Mouse (Mus musculus): ENCODE measurements at regions not wholly inside any gene's neighbourhood (a gene's known extent, or its start where the extent isn't known, plus 50 kb on each side); places are given as distances from the start of the nearest gene placed in this dataset.
"Not testable (repeated sequence)": the region's sequence is repeated elsewhere in the genome, so short reads cannot be mapped to it uniquely, and the experiment has no call there.

GRCm38 (mm10) chr16:86242766-86243510 lies 341.3 kb upstream of the Adamts5 start:
- no peak for ATAC-seq
- no peak overlapping the region for H3K4me2 ChIP-seq (ENCODE audit: low read depth, low read length)
- no peaks in the 10 kb centered on the region for H3K9me3 ChIP-seq (ENCODE audit: low read length)
- H3K36me3 ChIP-seq (replicated peaks; ENCODE audit: insufficient read depth, low read length), result no peaks in the 10 kb centered on the region
- H3K4me1 ChIP-seq (ENCODE audit: insufficient read depth), result no peaks in the 10 kb centered on the region
- no peak overlapping the region for H3K27ac ChIP-seq (ENCODE audit: low read depth)
- no peak overlapping the region for H3K9ac ChIP-seq (replicated peaks)
- H3K4me3 ChIP-seq (ENCODE audit: low read depth, low read length), result no peak overlapping the region
- 67% methylated on average over 3 of the region's 3 CpGs for WGBS (ENCODE audit: insufficient replicate concordance)
- no peak for TF ChIP-seq EP300 (IDR thresholded peaks at IDR 0.05; ENCODE audit: low read depth)
- no peak for TF ChIP-seq CTCF (IDR thresholded peaks at IDR 0.05; ENCODE audit: low read depth)
- DNase-seq, result no peak
- H3K27me3 ChIP-seq (ENCODE audit: insufficient read depth, low read length), result no peaks in the 10 kb centered on the region

DNA sequence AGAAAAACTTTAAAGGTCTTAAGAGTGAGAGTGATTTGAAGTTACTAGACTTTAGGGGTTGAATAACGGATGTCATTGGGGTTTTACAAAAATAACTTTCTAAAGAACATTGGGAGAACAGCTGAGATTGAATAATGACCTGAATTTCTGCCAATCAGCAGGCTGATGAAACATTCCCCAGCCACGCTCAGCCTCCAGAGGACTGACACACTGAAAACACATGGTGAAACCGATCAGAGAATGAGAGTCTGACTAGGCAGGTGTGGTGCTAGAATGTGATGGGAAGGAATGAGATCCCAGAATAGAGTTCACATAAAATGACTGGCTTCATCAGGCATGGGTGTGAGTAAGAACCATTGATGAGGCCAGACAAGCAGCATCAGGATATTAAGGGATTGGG lies 321.4 kb upstream of the Adamts5 start:
- TF ChIP-seq CTCF (IDR thresholded peaks at IDR 0.05; ENCODE audit: low read depth) (no peak), EP300 (IDR thresholded peaks at IDR 0.05; ENCODE audit: low read depth) (no peak)
- ATAC-seq (no peak), DNase-seq (no peak)
- no peak overlapping the region for H3K4me3 ChIP-seq (ENCODE audit: low read depth, low read length)
- H3K36me3 ChIP-seq (replicated peaks; ENCODE audit: insufficient read depth, low read length), result no peaks in the 10 kb centered on the region
- H3K4me1 ChIP-seq (ENCODE audit: insufficient read depth), result no peaks in the 10 kb centered on the region
- 76% methylated on average over 3 of the region's 3 CpGs for WGBS (ENCODE audit: insufficient replicate concordance)
- no peak overlapping the region for H3K4me2 ChIP-seq (ENCODE audit: low read depth, low read length)
- no peaks in the 10 kb centered on the region for H3K27me3 ChIP-seq (ENCODE audit: insufficient read depth, low read length)
- no peaks in the 10 kb centered on the region for H3K9me3 ChIP-seq (ENCODE audit: low read length)
- H3K27ac ChIP-seq (ENCODE audit: low read depth), result no peak overlapping the region
- H3K9ac ChIP-seq (replicated peaks), result no peak overlapping the region

DNA sequence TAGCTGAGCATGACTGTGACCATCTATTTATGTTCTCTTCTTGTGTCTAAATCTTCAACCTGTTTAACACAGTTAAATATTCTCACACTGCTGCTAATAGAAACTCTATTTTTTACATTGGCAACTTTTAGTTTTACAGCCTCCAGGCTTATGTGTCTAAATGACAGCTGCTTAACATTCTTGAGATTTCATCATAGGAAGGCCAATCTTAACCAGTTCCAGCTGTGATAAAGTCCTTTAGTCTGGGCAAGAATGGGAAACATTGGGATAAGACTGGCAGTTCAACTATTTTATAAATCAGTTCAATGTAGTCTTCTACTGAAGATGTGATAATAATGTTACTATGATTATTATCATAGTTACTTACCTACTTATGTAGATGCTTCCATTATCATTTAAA lies 308.9 kb upstream of the Adamts5 start:
- Histone ChIP-seq H3K9ac (replicated peaks) (no peak overlapping the region), H3K36me3 (replicated peaks; ENCODE audit: insufficient read depth, low read length) (no peaks in the 10 kb centered on the region), H3K27ac (ENCODE audit: low read depth) (no peak overlapping the region), H3K9me3 (ENCODE audit: low read length) (no peaks in the 10 kb centered on the region), H3K4me1 (ENCODE audit: insufficient read depth) (no peaks in the 10 kb centered on the region), H3K27me3 (ENCODE audit: insufficient read depth, low read length) (no peaks in the 10 kb centered on the region), H3K4me3 (ENCODE audit: low read depth, low read length) (no peak overlapping the region), H3K4me2 (ENCODE audit: low read depth, low read length) (no peak overlapping the region)
- DNase-seq (no peak), ATAC-seq (no peak)
- TF ChIP-seq EP300 (IDR thresholded peaks at IDR 0.05; ENCODE audit: low read depth) (no peak), CTCF (IDR thresholded peaks at IDR 0.05; ENCODE audit: low read depth) (no peak)

GRCm38 (mm10) chr16:86209319-86209718 lies 307.7 kb upstream of the Adamts5 start:
- Histone ChIP-seq H3K36me3 (replicated peaks; ENCODE audit: insufficient read depth, low read length) (no peaks in the 10 kb centered on the region), H3K27ac (ENCODE audit: low read depth) (no peak overlapping the region), H3K4me3 (ENCODE audit: low read depth, low read length) (no peak overlapping the region), H3K9me3 (ENCODE audit: low read length) (no peaks in the 10 kb centered on the region), H3K4me2 (ENCODE audit: low read depth, low read length) (no peak overlapping the region), H3K4me1 (ENCODE audit: insufficient read depth) (no peaks in the 10 kb centered on the region), H3K9ac (replicated peaks) (no peak overlapping the region), H3K27me3 (ENCODE audit: insufficient read depth, low read length) (no peaks in the 10 kb centered on the region)
- TF ChIP-seq EP300 (IDR thresholded peaks at IDR 0.05; ENCODE audit: low read depth) (no peak), CTCF (IDR thresholded peaks at IDR 0.05; ENCODE audit: low read depth) (no peak)
- no peak for DNase-seq
- no peak for ATAC-seq

DNA sequence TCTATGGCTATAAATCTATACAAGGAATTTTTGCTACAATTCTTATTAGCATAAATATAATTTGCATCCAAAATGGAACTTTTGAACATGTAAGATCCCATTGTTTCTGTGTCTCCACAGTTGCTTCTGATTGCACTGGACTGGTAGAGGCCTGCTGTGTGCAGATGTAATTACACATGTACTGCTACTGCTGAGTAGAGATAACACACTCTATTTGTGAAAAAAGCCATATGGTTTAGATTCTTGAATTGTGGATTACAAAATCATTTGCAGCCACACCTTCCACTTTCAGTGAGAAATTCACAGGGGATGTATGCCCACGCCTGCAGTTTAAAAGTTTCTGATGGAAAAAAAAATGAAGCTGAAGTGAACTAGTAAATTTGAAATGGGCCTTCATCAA lies 288.2 kb upstream of the Adamts5 start:
- Histone ChIP-seq H3K4me3 (ENCODE audit: low read depth, low read length) (no peak overlapping the region), H3K4me1 (ENCODE audit: insufficient read depth) (no peaks in the 10 kb centered on the region), H3K4me2 (ENCODE audit: low read depth, low read length) (no peak overlapping the region), H3K27ac (ENCODE audit: low read depth) (no peak overlapping the region), H3K27me3 (ENCODE audit: insufficient read depth, low read length) (no peaks in the 10 kb centered on the region), H3K9ac (replicated peaks) (no peak overlapping the region), H3K9me3 (ENCODE audit: low read length) (no peaks in the 10 kb centered on the region), H3K36me3 (replicated peaks; ENCODE audit: insufficient read depth, low read length) (no peaks in the 10 kb centered on the region)
- WGBS (ENCODE audit: insufficient replicate concordance), result 69% methylated on average over 1 of the region's 1 CpGs
- ATAC-seq, result no peak
- TF ChIP-seq EP300 (IDR thresholded peaks at IDR 0.05; ENCODE audit: low read depth) (no peak), CTCF (IDR thresholded peaks at IDR 0.05; ENCODE audit: low read depth) (no peak)
- no peak for DNase-seq

DNA sequence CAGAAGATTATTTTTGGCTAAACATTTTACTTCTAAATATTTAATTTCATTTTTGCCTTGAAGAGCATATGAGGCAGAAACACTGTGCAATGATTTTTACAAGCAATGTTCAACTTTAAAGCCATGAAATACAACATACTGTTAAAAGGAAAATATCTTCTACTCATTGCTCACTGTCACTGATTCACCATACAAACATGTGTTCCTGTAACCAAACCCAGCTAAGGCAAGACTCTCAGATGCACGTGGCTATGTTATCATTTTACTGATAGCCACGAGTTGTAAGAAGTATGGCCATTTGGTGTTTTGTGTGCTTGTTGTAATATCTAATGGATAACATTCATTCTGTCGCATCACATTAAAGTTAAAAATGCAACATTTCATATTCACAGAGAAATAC lies 287.3 kb upstream of the Adamts5 start:
- H3K27ac ChIP-seq (ENCODE audit: low read depth), result no peak overlapping the region
- H3K4me1 ChIP-seq (ENCODE audit: insufficient read depth), result no peaks in the 10 kb centered on the region
- no peak overlapping the region for H3K9ac ChIP-seq (replicated peaks)
- H3K4me2 ChIP-seq (ENCODE audit: low read depth, low read length), result no peak overlapping the region
- DNase-seq (no peak), ATAC-seq (no peak)
- no peaks in the 10 kb centered on the region for H3K9me3 ChIP-seq (ENCODE audit: low read length)
- 72% methylated on average over 3 of the region's 3 CpGs for WGBS (ENCODE audit: insufficient replicate concordance)
- no peak overlapping the region for H3K4me3 ChIP-seq (ENCODE audit: low read depth, low read length)
- H3K36me3 ChIP-seq (replicated peaks; ENCODE audit: insufficient read depth, low read length), result no peaks in the 10 kb centered on the region
- TF ChIP-seq CTCF (IDR thresholded peaks at IDR 0.05; ENCODE audit: low read depth) (no peak), EP300 (IDR thresholded peaks at IDR 0.05; ENCODE audit: low read depth) (no peak)
- no peaks in the 10 kb centered on the region for H3K27me3 ChIP-seq (ENCODE audit: insufficient read depth, low read length)

DNA sequence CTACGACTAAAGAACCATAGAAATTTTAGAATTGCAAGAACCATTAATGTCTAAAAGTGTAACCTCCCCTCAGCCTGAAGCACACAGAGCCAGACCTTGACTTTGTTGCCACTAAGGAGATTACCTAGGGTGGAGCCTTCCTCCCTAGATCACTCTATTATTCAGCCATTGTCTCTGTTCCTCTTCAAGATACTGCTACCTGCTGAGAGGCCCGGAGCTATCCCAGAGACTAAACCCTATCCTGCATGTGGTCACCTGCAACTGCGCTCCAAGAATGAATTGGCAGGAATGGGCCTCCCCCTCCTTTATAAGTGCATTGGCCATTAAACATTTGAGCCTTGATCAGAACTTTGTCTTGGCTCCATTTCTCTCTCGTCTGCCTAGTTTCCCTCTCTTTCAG lies 286.0 kb upstream of the Adamts5 start:
- not testable (repeated sequence) for ATAC-seq; H3K27ac ChIP-seq (ENCODE audit: low read depth)
- WGBS (ENCODE audit: insufficient replicate concordance), result 76% methylated on average over 4 of the region's 4 CpGs

More for the DNA sequence above, 286.0 kb upstream of the Adamts5 start:
- H3K36me3 ChIP-seq (replicated peaks; ENCODE audit: insufficient read depth, low read length); H3K4me3 ChIP-seq (ENCODE audit: low read depth, low read length); H3K9me3 ChIP-seq (ENCODE audit: low read length); H3K9ac ChIP-seq (replicated peaks); H3K27me3 ChIP-seq (ENCODE audit: insufficient read depth, low read length); DNase-seq; H3K4me2 ChIP-seq (ENCODE audit: low read depth, low read length); H3K4me1 ChIP-seq (ENCODE audit: insufficient read depth): not testable (repeated sequence)

Measured in liver, postnatal 0 days (tissue).